Mouse (Mus musculus) embryonic facial prominence, embryonic 13.5 days (tissue): Measurements from ENCODE around the gene Rph3al. TPM values are rescaled to one million over a fixed set of nuclear protein-coding genes. Genes with fewer than 3 reads are reported as not detected.

ENCODE experiments used
- ATAC-seq: fragments of 200-750 bp; cut with Nextera tagmentation; 2 replicates; pipeline ENCODE4 v1.8.0; 2017; ENCODE audit warnings: low read depth; ENCODE audit not compliant: insufficient number of reproducible peaks, insufficient read depth, low FRiP score, low TSS enrichment
- H3K27ac ChIP-seq: fragments of 300-500 bp; sonication (generic); 2 replicates; pipeline ENCODE4 v1.5.1; 2015; ENCODE audit warnings: moderate library complexity, mild to moderate bottlenecking, inconsistent platforms
- H3K27me3 ChIP-seq: fragments of 300-500 bp; sonication (generic); 2 replicates; pipeline ENCODE4 v1.6.1; 2015; ENCODE audit warnings: mild to moderate bottlenecking, inconsistent platforms
- H3K36me3 ChIP-seq: fragments of 300-500 bp; sonication (generic); 2 replicates; pipeline ENCODE4 v1.6.1; 2015; ENCODE audit warnings: mild to moderate bottlenecking, inconsistent platforms
- H3K4me1 ChIP-seq: fragments of 300-500 bp; sonication (generic); 2 replicates; pipeline ENCODE4 v1.6.1; 2015; ENCODE audit warnings: inconsistent platforms
- H3K4me2 ChIP-seq: fragments of 300-500 bp; sonication (generic); 2 replicates; pipeline ENCODE4 v1.6.1; 2015; ENCODE audit warnings: moderate library complexity, mild to moderate bottlenecking, inconsistent platforms
- H3K4me3 ChIP-seq: fragments of 300-500 bp; sonication (generic); 2 replicates; pipeline ENCODE4 v1.5.1; 2015; ENCODE audit warnings: mild to moderate bottlenecking, inconsistent platforms
- H3K9ac ChIP-seq: fragments of 300-500 bp; sonication (generic); 2 replicates; pipeline ENCODE4 v1.6.1; 2015; ENCODE audit warnings: mild to moderate bottlenecking, inconsistent platforms
- H3K9me3 ChIP-seq: fragments of 300-500 bp; sonication (generic); 2 replicates; pipeline ENCODE4 v1.6.1; 2016; ENCODE audit warnings: inconsistent platforms
- WGBS: fragments of 180-500 bp; shearing (Covaris S2); methylation state at CpG from one replicate; pipeline ENCODE4 v1.1.7; 2015; ENCODE audit warnings: mixed read lengths; 5-methylcytosine and 5-hydroxymethylcytosine counted together
- polyA plus RNA-seq: library from polyadenylated mRNA; unstranded; fragments of >200 nt; fragmentation: Nextera tagmentation; extraction: Ambion mirVana; gene quantifications from 2 replicates; pipeline ENCODE4 v1.2.1, GENCODE M21; 2015

Gene Rph3al
- polyA plus RNA-seq, 1 experiment from 2014 or later, result 2.6 TPM

- H3K27me3 ChIP-seq, result peaks cover 31% of the 10 kb centered on the region
- WGBS, result 1% methylated on average over 90 of the region's 90 CpGs
- no peaks in the 10 kb centered on the region for H3K9me3 ChIP-seq
- peaks cover 26% of the 10 kb centered on the region for H3K4me1 ChIP-seq
- ATAC-seq, result peak; percentile 48
- H3K4me3 ChIP-seq, result peak overlapping the region; percentile 68
- H3K27ac ChIP-seq, result peak overlapping the region; percentile 72
- peak overlapping the region; percentile 95 for H3K4me2 ChIP-seq
- H3K36me3 ChIP-seq, result no peaks in the 10 kb centered on the region
- H3K9ac ChIP-seq, result peak overlapping the region; percentile 78
Measured at GRCm38 (mm10) chr11:75966401-75967372, 28.5 kb upstream of the Rph3al start.

GRCm38 (mm10) chr11:75965674-75966400 lies 27.6 kb upstream of the Rph3al start:
- 6% methylated on average over 28 of the region's 28 CpGs for WGBS
- Histone ChIP-seq H3K27ac (no peak overlapping the region), H3K4me1 (peaks cover 26% of the 10 kb centered on the region), H3K27me3 (peaks cover 31% of the 10 kb centered on the region), H3K4me3 (peak overlapping the region; percentile 68), H3K9ac (peak overlapping the region; percentile 78), H3K36me3 (no peaks in the 10 kb centered on the region), H3K4me2 (peak overlapping the region; percentile 95), H3K9me3 (no peaks in the 10 kb centered on the region)
- ATAC-seq, result no peak

- H3K4me3 ChIP-seq, result no peak overlapping the region
- peak overlapping the region; percentile 2; the same call in 1 of the 2 replicates for H3K27ac ChIP-seq
- H3K36me3 ChIP-seq, result no peaks in the 10 kb centered on the region
- H3K4me1 ChIP-seq, result peaks cover 26% of the 10 kb centered on the region
- peaks cover 31% of the 10 kb centered on the region for H3K27me3 ChIP-seq
- 0 out of 2 replicates have a peak overlapping the region, but pooled peaks have one; percentile 19 for H3K4me2 ChIP-seq
- WGBS, result 24% methylated on average over 4 of the region's 4 CpGs
- no peaks in the 10 kb centered on the region for H3K9me3 ChIP-seq
- H3K9ac ChIP-seq, result peak overlapping the region; percentile 40; the same call in 1 of the 2 replicates
- ATAC-seq, result no peak
Measured at GRCm38 (mm10) chr11:75964476-75964730, 26.2 kb upstream of the Rph3al start.

DNA sequence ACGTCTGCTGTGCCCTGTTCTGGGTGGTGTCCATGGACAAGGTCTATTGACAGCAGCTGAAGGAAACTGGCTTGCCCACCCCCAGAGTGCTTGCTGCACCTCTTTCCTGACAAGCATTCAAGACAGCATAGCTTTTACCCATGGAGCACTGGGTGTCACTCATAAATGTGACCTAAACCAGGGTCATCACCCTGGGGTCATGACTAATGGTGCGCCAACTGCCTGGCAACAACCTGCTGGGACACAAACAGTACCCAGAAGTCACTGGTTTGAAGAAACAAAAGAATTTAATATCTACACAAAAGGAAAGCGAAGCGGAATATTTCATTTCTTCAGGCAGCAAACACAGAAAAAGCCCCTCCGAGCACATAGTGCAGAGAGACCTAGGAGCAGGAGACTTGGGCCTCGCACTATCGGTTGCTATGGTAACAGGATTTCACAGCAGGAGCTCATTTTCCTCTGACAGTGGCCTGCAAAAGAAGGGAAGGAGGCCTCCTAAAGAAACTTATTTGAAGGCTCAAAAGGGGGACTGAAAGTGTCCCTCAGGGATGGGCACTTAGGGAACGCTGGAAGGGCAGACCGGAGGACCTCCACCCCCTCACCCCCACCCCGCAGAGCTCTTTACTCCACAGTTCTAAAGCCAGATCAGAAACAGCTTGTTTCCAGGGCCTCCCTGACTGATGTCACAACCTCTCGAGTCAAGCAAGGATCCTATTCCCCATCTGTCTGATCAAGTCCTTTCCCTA lies 25.7 kb upstream of the Rph3al start:
- Histone ChIP-seq H3K4me2 (peak overlapping the region; percentile 19; the same call in 1 of the 2 replicates), H3K9me3 (no peaks in the 10 kb centered on the region), H3K9ac (peak overlapping the region; percentile 40; the same call in 1 of the 2 replicates), H3K4me3 (no peak overlapping the region), H3K4me1 (peaks cover 26% of the 10 kb centered on the region), H3K27me3 (peaks cover 28% of the 10 kb centered on the region), H3K36me3 (no peaks in the 10 kb centered on the region), H3K27ac (peak overlapping the region; percentile 2; the same call in 1 of the 2 replicates)
- WGBS, result 18% methylated on average over 11 of the region's 11 CpGs
- ATAC-seq, result no peak

- Histone ChIP-seq H3K9me3 (no peaks in the 10 kb centered on the region), H3K27ac (no peak overlapping the region), H3K9ac (no peak overlapping the region), H3K4me2 (no peak overlapping the region), H3K27me3 (peaks cover 19% of the 10 kb centered on the region), H3K4me1 (peaks cover 26% of the 10 kb centered on the region), H3K4me3 (no peak overlapping the region), H3K36me3 (no peaks in the 10 kb centered on the region)
- no peak for ATAC-seq
- 87% methylated on average over 7 of the region's 7 CpGs for WGBS
Measured at GRCm38 (mm10) chr11:75961782-75962181, 23.6 kb upstream of the Rph3al start.

GRCm38 (mm10) chr11:75957124-75957832 lies 19.0 kb upstream of the Rph3al start:
- Histone ChIP-seq H3K36me3 (no peaks in the 10 kb centered on the region), H3K4me2 (no peak overlapping the region), H3K4me3 (no peak overlapping the region), H3K27ac (no peak overlapping the region), H3K27me3 (no peaks in the 10 kb centered on the region), H3K9me3 (no peaks in the 10 kb centered on the region), H3K9ac (no peak overlapping the region), H3K4me1 (peaks cover 6% of the 10 kb centered on the region; the same call in 1 of the 2 replicates)
- 87% methylated on average over 17 of the region's 17 CpGs for WGBS
- no peak for ATAC-seq

GRCm38 (mm10) chr11:75956651-75957050 lies 18.4 kb upstream of the Rph3al start:
- H3K4me1 ChIP-seq, result peaks cover 6% of the 10 kb centered on the region
- no peak for ATAC-seq
- no peak overlapping the region for H3K27ac ChIP-seq
- H3K9ac ChIP-seq, result no peak overlapping the region
- H3K36me3 ChIP-seq, result no peaks in the 10 kb centered on the region
- no peaks in the 10 kb centered on the region for H3K27me3 ChIP-seq
- no peak overlapping the region for H3K4me2 ChIP-seq
- WGBS, result 76% methylated on average over 8 of the region's 8 CpGs
- H3K9me3 ChIP-seq, result no peaks in the 10 kb centered on the region
- H3K4me3 ChIP-seq, result no peak overlapping the region

GRCm38 (mm10) chr11:75954896-75955295 lies 16.7 kb upstream of the Rph3al start:
- Histone ChIP-seq H3K36me3 (no peaks in the 10 kb centered on the region), H3K9ac (no peak overlapping the region), H3K27me3 (no peaks in the 10 kb centered on the region), H3K4me2 (no peak overlapping the region), H3K4me1 (peaks cover 6% of the 10 kb centered on the region), H3K9me3 (no peaks in the 10 kb centered on the region), H3K4me3 (no peak overlapping the region), H3K27ac (0 out of 2 replicates have a peak overlapping the region, but pooled peaks have one; percentile 22)
- 84% methylated on average over 9 of the region's 9 CpGs for WGBS
- ATAC-seq, result no peak

DNA sequence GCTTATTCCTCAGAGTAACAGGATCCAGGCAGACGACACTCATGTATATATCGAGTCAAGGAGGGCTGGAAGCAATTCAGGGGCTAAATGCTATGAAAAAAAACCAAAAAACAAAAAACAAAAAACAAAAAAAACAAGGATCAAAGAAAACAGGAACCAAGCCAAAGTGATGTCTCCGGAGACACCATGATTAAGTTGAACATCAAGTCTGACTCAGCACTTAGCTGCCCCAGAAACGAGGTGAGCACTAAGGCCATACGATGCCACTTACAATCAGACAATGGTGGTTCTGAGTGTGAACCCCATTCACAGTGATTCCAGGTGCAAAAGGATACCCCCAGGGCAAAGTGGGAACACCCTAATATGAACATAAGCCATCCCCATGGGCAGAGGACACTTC lies 13.7 kb upstream of the Rph3al start:
- no peak overlapping the region for H3K4me3 ChIP-seq
- H3K27me3 ChIP-seq, result no peaks in the 10 kb centered on the region
- no peak for ATAC-seq
- H3K9ac ChIP-seq, result no peak overlapping the region
- H3K36me3 ChIP-seq, result no peaks in the 10 kb centered on the region
- no peak overlapping the region for H3K27ac ChIP-seq
- no peaks in the 10 kb centered on the region for H3K9me3 ChIP-seq
- 48% methylated on average over 5 of the region's 5 CpGs for WGBS
- peaks cover 13% of the 10 kb centered on the region for H3K4me1 ChIP-seq
- no peak overlapping the region for H3K4me2 ChIP-seq

- Histone ChIP-seq H3K27ac (no peak overlapping the region), H3K27me3 (no peaks in the 10 kb centered on the region), H3K9me3 (no peaks in the 10 kb centered on the region), H3K4me1 (peaks cover 19% of the 10 kb centered on the region), H3K36me3 (no peaks in the 10 kb centered on the region), H3K9ac (no peak overlapping the region), H3K4me2 (no peak overlapping the region), H3K4me3 (no peak overlapping the region)
- no peak for ATAC-seq
- WGBS, result 91% methylated on average over 3 of the region's 3 CpGs
Measured at GRCm38 (mm10) chr11:75950459-75950858, 12.2 kb upstream of the Rph3al start.

- no peak for ATAC-seq
- WGBS, result 47% methylated on average over 3 of the region's 3 CpGs
- no peaks in the 10 kb centered on the region for H3K36me3 ChIP-seq
Measured at GRCm38 (mm10) chr11:75948789-75949188, 10.6 kb upstream of the Rph3al start.

More at GRCm38 (mm10) chr11:75948789-75949188, 10.6 kb upstream of the Rph3al start:
- H3K27me3 ChIP-seq, result no peaks in the 10 kb centered on the region
- no peak overlapping the region for H3K4me2 ChIP-seq
- peaks cover 19% of the 10 kb centered on the region for H3K4me1 ChIP-seq
- H3K9ac ChIP-seq, result no peak overlapping the region
- H3K4me3 ChIP-seq, result no peak overlapping the region
- H3K9me3 ChIP-seq, result no peaks in the 10 kb centered on the region
- no peak overlapping the region for H3K27ac ChIP-seq
